Mouse (Mus musculus) megakaryocyte, embryonic 14.5 days (primary cell): ENCODE measurements around the gene 4930516K23Rik. TPM values are rescaled to one million over a fixed set of nuclear protein-coding genes. Genes with fewer than 3 reads are reported as not detected.

Source experiments
- H3K27me3 ChIP-seq: replicated peaks from 2 replicates; pipeline ENCODE3; 2012; ENCODE audit warnings: inconsistent platforms
- H3K36me3 ChIP-seq: replicated peaks from 2 replicates; pipeline ENCODE3; 2012; ENCODE audit warnings: low read length, inconsistent platforms, mixed read lengths
- H3K4me1 ChIP-seq: 2 replicates; pipeline ENCODE4 v1.6.1; 2012; ENCODE audit warnings: inconsistent platforms
- H3K4me3 ChIP-seq: replicated peaks from 2 replicates; pipeline ENCODE3; 2012; ENCODE audit warnings: moderate library complexity, mild to moderate bottlenecking, inconsistent platforms
- H3K9me3 ChIP-seq: 2 replicates; pipeline ENCODE4 v1.6.1; 2012; ENCODE audit warnings: inconsistent platforms
- FLI1 ChIP-seq: IDR thresholded peaks from 2 replicates; pipeline ENCODE4 v1.6.1; 2012; ENCODE audit warnings: low read length, inconsistent platforms, mixed read lengths
- GATA1 ChIP-seq: IDR thresholded peaks from 3 replicates; pipeline ENCODE4 v1.6.1; 2012; ENCODE audit warnings: mixed read lengths, low read length, inconsistent platforms, borderline replicate concordance
- polyA plus RNA-seq: library from polyadenylated mRNA; stranded (reverse); fragments of >175 nt; gene quantifications from 2 replicates; pipeline ENCODE4 v1.2.3, GENCODE M21; 2012; ENCODE audit warnings: low replicate concordance; ENCODE audit not compliant: insufficient read depth

The 4930516K23Rik gene
- 0.04 TPM in 1 of 2 replicates, not detected in the other for polyA plus RNA-seq

DNA sequence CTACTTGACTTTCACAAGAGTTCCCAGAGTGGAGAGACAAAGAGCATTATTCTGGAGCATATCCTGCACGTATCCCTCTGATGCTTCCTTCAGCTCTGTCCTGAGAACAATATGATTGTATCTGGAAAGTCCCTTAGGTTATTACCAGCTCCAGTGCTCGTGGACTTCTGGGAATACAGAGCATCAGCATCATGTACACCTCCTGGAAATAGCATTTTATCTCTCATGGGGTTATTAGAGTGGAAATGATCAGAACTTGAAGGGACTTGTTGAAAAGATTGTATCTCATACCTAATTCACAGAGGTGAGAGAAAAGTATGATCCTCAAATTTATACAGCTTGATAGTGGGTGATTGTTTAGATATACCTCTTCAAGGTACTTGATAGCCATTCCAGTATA, at the start of gene 4930516K23Rik:
4930516K23Rik (minus strand) TSS at position 101 of the 400 bp plus-strand sequence.
- Histone ChIP-seq H3K4me1 (peaks cover 9% of the 10 kb centered on the region), H3K27me3 (no peaks in the 10 kb centered on the region), H3K9me3 (no peaks in the 10 kb centered on the region), H3K36me3 (no peaks in the 10 kb centered on the region), H3K4me3 (no peak within 1 kb of the TSS)
- no peak for TF ChIP-seq FLI1
- TF ChIP-seq GATA1 = no peak

DNA sequence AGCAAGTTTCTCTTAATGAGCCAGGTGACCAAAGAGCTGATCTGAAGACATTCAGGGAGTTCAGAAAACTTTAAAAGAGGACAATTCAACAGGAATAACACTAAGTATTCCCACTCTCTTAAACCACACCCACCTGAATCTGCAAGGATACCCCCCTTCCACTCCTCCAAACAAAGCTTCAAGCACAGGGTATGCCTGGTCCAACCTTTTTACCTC, 43.4 kb upstream of the 4930516K23Rik start, which contains the start of gene Olfr646:
Olfr646 (plus strand) TSS at position 117 of the 216 bp plus-strand sequence.
- Histone ChIP-seq H3K27me3 (no peaks in the 10 kb centered on the region), H3K36me3 (no peaks in the 10 kb centered on the region), H3K9me3 (no peaks in the 10 kb centered on the region), H3K4me3 (peak within 1 kb of the TSS; percentile 69), H3K4me1 (peaks cover 34% of the 10 kb centered on the region)
- TF ChIP-seq GATA1 (no peak), FLI1 (no peak)

DNA sequence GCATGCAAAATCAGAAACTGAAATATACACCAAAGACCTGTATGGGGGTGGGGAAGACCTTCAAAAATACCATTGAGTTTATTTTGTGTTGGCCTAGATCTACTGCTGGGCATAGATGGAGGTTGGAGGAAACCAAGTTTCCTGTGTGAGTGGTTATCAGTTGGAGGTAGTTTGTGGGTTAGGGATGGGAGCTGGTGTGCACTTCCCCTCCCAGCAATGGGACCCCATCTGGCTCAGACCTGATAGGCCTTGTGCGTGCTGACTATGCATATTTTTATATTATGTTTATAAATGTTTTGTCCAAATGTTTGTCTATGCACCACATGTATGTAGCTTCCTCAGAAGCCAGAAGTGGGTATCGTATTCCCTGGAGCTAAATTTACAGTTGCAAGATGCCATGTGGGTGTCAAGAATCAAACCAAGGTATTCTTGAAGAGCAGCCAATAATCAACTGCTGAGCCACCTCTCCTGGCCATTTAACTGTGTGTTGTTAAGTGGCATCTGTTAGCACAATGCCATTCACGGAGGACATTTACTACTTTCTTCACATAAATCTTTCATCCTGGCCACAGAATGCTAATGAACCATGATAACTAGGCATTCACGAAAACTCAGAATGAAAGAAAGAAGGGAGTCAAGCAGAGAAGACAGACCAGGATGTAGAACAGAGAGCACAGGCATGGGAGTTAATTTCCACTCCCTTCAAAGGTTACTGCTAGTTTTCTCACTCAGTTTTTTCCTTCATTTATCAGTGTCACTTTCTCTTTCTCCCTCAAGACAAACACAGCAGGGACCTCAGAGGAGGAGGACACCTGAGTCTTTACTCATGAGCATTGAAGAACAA, 42.9 kb upstream of the 4930516K23Rik start:
- TF ChIP-seq FLI1 = no peak
- peak; percentile 72; the same call in 1 of the 3 replicates for TF ChIP-seq GATA1
- peaks cover 34% of the 10 kb centered on the region for H3K4me1 ChIP-seq
- H3K27me3 ChIP-seq = no peaks in the 10 kb centered on the region

DNA sequence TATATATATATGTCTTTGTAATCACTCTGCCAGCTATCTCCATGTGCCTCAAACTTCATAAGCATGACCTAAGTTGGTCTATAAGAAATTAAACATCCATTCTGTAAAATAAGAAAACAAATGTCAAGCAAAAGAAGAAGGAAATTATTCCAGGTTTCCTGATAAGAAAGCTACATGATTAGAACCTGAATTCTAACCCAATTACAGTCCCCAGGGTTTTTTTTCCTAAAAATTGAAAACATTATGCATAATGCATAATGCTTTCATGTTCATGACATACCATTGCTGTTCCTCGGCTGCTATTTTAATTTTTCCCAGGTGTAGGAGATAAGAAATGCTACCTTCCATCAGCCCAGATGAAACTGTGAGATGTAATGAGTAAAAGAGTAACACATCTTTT, 24.1 kb upstream of the 4930516K23Rik start, which contains the start of gene Olfr645:
Olfr645 (minus strand) TSS at position 101 of the 400 bp plus-strand sequence.
- no peak within 1 kb of the TSS for H3K4me3 ChIP-seq
- H3K4me1 ChIP-seq = peaks cover 3% of the 10 kb centered on the region; the same call in 1 of the 2 replicates

More for the DNA sequence above, 42.9 kb upstream of the 4930516K23Rik start:
- peak overlapping the region; percentile 69 for H3K4me3 ChIP-seq
- no peaks in the 10 kb centered on the region for H3K36me3 ChIP-seq
- H3K9me3 ChIP-seq = no peaks in the 10 kb centered on the region

DNA sequence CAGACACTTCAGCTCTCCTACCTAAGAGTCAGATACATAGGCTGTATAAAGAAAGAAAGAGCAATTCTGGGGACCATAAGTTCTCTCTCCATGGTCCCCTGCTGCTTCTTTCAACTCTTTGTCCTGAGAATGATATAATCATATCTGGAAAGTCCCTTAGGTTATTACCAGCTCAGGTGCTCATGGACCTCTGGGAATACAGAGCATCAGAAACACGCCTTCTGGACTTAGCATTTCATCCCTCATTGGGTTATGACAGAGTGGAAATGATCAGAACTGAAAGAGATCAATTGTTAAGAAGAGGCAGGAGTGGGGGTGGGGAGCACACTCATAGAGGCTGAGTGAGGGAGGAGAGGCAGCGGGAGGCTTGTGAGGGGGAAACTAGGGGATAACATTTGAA, 10.5 kb upstream of the 4930516K23Rik start, which contains the start of gene Olfr644:
Olfr644 (minus strand) TSS at position 101 of the 400 bp plus-strand sequence.
- H3K4me3 ChIP-seq = no peak within 1 kb of the TSS
- peaks cover 4% of the 10 kb centered on the region; the same call in 1 of the 2 replicates for H3K9me3 ChIP-seq
- no peaks in the 10 kb centered on the region for H3K36me3 ChIP-seq
- no peaks in the 10 kb centered on the region for H3K27me3 ChIP-seq
- H3K4me1 ChIP-seq = peaks cover 15% of the 10 kb centered on the region
- TF ChIP-seq FLI1 (no peak), GATA1 (no peak)

More for the DNA sequence above, 24.1 kb upstream of the 4930516K23Rik start, which contains the start of gene Olfr645:
- Histone ChIP-seq H3K27me3 (no peaks in the 10 kb centered on the region), H3K36me3 (no peaks in the 10 kb centered on the region), H3K9me3 (no peaks in the 10 kb centered on the region)
- TF ChIP-seq GATA1 (no peak), FLI1 (no peak)

DNA sequence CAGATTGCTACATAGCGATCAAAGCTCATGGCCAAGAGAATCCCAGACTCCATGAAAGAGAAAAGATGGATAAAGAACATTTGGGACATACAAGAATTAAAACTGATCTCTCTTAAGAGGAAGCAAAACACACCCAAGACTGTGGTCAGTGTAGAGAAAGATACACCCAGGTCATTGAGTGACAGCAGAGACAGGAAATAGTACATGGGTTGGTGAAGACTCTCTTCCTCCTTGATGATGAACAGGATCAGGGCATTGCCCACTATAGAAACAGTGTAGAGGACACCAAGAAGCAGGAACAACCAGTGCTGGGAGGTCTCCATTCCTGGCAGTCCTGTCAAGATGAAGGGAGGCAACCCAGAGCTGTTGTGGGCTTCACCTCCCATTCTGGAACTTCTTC, 2.0 kb downstream of the 4930516K23Rik start:
- no peaks in the 10 kb centered on the region for H3K9me3 ChIP-seq
- H3K4me3 ChIP-seq = no peak overlapping the region
- no peak for TF ChIP-seq GATA1
- no peak for TF ChIP-seq FLI1
- no peaks in the 10 kb centered on the region for H3K27me3 ChIP-seq
- peaks cover 9% of the 10 kb centered on the region for H3K4me1 ChIP-seq
- no peaks in the 10 kb centered on the region for H3K36me3 ChIP-seq

DNA sequence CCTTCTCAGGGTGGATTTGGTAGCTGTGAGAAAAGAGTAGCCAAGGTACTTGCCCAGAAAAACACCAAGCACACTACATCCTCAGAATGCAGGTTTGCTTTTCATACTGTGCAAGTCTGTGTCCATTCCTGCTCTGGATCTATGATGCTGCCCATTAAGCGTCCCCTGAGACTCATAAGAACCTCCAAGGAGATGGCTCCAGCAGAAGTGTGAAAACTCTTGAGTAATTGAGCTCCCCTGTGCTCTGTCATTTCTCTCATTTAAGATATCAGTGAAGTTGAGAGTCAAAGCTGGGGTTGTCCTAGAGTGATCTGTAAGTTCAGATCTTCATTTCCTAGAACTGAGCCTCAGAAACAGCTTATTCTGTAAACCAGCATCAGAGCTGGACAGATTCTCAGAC, 8.7 kb downstream of the 4930516K23Rik start, which contains the start of gene Olfr642:
Olfr642 (minus strand) TSS at position 101 of the 400 bp plus-strand sequence.
- no peaks in the 10 kb centered on the region for H3K9me3 ChIP-seq
- TF ChIP-seq GATA1 = no peak
- no peak for TF ChIP-seq FLI1
- no peaks in the 10 kb centered on the region for H3K36me3 ChIP-seq
- no peaks in the 10 kb centered on the region for H3K4me1 ChIP-seq
- H3K27me3 ChIP-seq = no peaks in the 10 kb centered on the region
- no peak within 1 kb of the TSS for H3K4me3 ChIP-seq

DNA sequence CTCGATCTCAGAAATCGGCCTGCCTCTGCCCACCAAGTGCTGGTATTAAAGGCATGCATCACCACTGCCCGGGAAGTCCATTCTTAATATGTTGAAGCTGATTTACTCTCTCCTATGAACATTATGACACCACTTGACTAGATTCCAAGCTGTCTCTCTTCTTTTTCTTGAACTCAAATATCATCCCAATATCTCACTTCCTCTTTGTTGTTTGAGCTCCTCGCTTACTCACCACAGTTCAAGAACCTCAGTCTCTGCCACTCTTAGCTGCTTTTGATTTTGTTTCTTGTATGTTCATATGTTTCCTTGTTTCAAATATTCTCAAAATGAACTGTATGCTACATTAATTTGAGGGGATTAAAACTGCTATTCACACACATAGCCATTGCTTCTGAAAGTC, 10.5 kb downstream of the 4930516K23Rik start:
- Histone ChIP-seq H3K4me3 (no peak overlapping the region), H3K9me3 (no peaks in the 10 kb centered on the region), H3K4me1 (no peaks in the 10 kb centered on the region), H3K27me3 (no peaks in the 10 kb centered on the region), H3K36me3 (no peaks in the 10 kb centered on the region)
- TF ChIP-seq GATA1 = no peak
- no peak for TF ChIP-seq FLI1

DNA sequence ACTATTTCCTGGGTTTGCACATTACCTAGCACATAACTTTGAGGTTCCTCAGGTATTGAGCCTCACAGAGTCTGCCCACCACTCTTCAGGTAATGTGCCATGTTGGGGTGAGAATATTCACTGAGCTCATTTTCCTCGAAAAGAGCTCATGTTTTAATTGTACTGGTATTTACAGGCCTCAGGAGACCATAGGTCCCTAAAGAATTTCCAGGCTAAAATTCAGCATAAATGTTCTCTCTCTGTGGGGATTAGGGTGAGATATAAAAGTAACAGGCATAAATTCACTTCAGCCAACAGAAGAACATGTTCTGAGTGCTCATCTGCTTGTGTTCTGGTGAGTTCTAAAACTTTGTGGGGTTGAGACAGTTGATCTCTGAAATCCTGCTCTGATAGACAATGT, 26.1 kb downstream of the 4930516K23Rik start, which contains the start of gene Olfr641:
Olfr641 (plus strand) TSS at position 301 of the 400 bp plus-strand sequence.
- H3K9me3 ChIP-seq = no peaks in the 10 kb centered on the region
- TF ChIP-seq FLI1 (no peak), GATA1 (no peak)
- H3K4me1 ChIP-seq = no peaks in the 10 kb centered on the region
- no peaks in the 10 kb centered on the region for H3K36me3 ChIP-seq
- H3K4me3 ChIP-seq = no peak within 1 kb of the TSS
- H3K27me3 ChIP-seq = no peaks in the 10 kb centered on the region

DNA sequence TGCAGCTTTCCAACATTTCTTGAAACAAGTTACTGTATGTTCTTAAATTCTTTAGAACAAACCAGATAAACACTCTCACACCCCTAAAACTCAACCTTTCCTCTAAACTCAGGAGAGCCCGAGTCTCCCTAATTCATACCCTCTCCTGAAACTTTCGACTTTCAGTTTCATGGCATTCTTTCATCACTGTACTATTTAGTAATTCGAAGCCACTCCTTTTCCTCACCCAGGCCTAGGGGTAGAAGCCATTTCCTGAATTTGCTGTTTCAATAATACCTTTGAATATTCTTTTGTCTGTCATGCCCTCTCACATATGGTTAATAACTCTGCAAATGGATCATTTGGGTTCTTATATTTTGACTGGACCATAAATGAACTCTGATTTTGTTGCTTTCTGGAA, 34.3 kb downstream of the 4930516K23Rik start:
- TF ChIP-seq GATA1 (no peak), FLI1 (no peak)
- Histone ChIP-seq H3K4me1 (no peaks in the 10 kb centered on the region), H3K36me3 (no peaks in the 10 kb centered on the region), H3K9me3 (no peaks in the 10 kb centered on the region), H3K4me3 (no peak overlapping the region), H3K27me3 (no peaks in the 10 kb centered on the region)
